Mouse (Mus musculus) limb, embryonic 10.5 days (tissue): ENCODE results near the gene Rex2. TPM values are rescaled to one million over a fixed set of nuclear protein-coding genes. Genes with fewer than 3 reads are reported as not detected.

ENCODE experiments used
- polyA plus RNA-seq: library from polyadenylated mRNA; unstranded; fragments of >200 nt; fragmentation: Nextera tagmentation; extraction: Ambion mirVana; gene quantifications from 2 replicates; pipeline ENCODE4 v1.2.1, GENCODE M21; 2016

Gene Rex2
- polyA plus RNA-seq, 1 experiment from 2014 or later = not detected

Other genes with a start within 250 kb of the Rex2 start
- gene Gm21411, start 112.3 kb upstream of the Rex2 start, polyA plus RNA-seq = not detected in 2 replicates
- not detected in 2 replicates for gene Zfp989, start 49.9 kb upstream of the Rex2 start, polyA plus RNA-seq
- 8.3 and 9.5 TPM in 2 replicates for gene Zfp991, start 110.2 kb downstream of the Rex2 start, polyA plus RNA-seq